Mouse (Mus musculus) heart, embryonic 16.5 days (tissue): Measurements from ENCODE around the gene Ttf2. TPM values are rescaled to one million over a fixed set of nuclear protein-coding genes. Genes with fewer than 3 reads are reported as not detected.

ENCODE experiments used
- ATAC-seq: fragments of 200-750 bp; cut with Nextera tagmentation; replicated peaks from 2 replicates; pipeline ENCODE4 v1.8.0; 2017; ENCODE audit warnings: moderate number of reproducible peaks; ENCODE audit not compliant: insufficient read depth, low FRiP score; ENCODE audit errors: extremely low read depth
- H3K27ac ChIP-seq: fragments of 300-500 bp; sonication (generic); 2 replicates; pipeline ENCODE4 v1.5.1; 2014; ENCODE audit warnings: mild to moderate bottlenecking, low read length, control low read depth, moderate library complexity
- H3K27me3 ChIP-seq: fragments of 300-500 bp; sonication (generic); 2 replicates; pipeline ENCODE4 v1.6.1; 2014; ENCODE audit warnings: low read length, mixed read lengths; ENCODE audit not compliant: control insufficient read depth, insufficient read depth
- H3K36me3 ChIP-seq: fragments of 300-500 bp; sonication (generic); 2 replicates; pipeline ENCODE4 v1.6.1; 2014; ENCODE audit not compliant: control insufficient read depth, insufficient read depth
- H3K4me1 ChIP-seq: fragments of 300-500 bp; sonication (generic); 2 replicates; pipeline ENCODE4 v1.6.1; 2014; ENCODE audit warnings: low read length, mixed read lengths; ENCODE audit not compliant: control insufficient read depth, insufficient read depth
- H3K4me2 ChIP-seq: fragments of 300-500 bp; sonication (generic); 2 replicates; pipeline ENCODE4 v1.6.1; 2014; ENCODE audit warnings: low read depth, mild to moderate bottlenecking, control low read depth, low read length
- H3K4me3 ChIP-seq: fragments of 300-500 bp; sonication (generic); 2 replicates; pipeline ENCODE4 v1.5.1; 2014; ENCODE audit warnings: mild to moderate bottlenecking, control low read depth, low read length
- H3K9ac ChIP-seq: fragments of 300-500 bp; sonication (generic); 2 replicates; pipeline ENCODE4 v1.6.1; 2014; ENCODE audit warnings: low read length, control low read depth
- H3K9me3 ChIP-seq: fragments of 300-500 bp; sonication (generic); replicated peaks from 2 replicates; pipeline ENCODE4 v1.6.1; 2016; ENCODE audit warnings: low read length; ENCODE audit not compliant: control insufficient read depth
- WGBS: fragments of 180-500 bp; shearing (Covaris S2); extraction: QIAGEN DNeasy Blood & Tissue Kit; methylation state at CpG from one replicate; pipeline ENCODE4 v1.1.7; 2014; 5-methylcytosine and 5-hydroxymethylcytosine counted together
- polyA plus RNA-seq: library from polyadenylated mRNA; unstranded; fragments of >200 nt; fragmentation: Nextera tagmentation; extraction: Ambion mirVana; gene quantifications from 2 replicates; pipeline ENCODE4 v1.2.1, GENCODE M21; 2015

Gene Ttf2
- polyA plus RNA-seq, 1 experiment from 2014 or later, result 10.4 TPM

- H3K27ac ChIP-seq, result no peak overlapping the region
- no peaks in the 10 kb centered on the region for H3K9me3 ChIP-seq
- no peak overlapping the region for H3K4me2 ChIP-seq
- peaks cover 57% of the 10 kb centered on the region for H3K36me3 ChIP-seq
- no peaks in the 10 kb centered on the region for H3K27me3 ChIP-seq
- no peak for ATAC-seq
- no peaks in the 10 kb centered on the region for H3K4me1 ChIP-seq
- no peak overlapping the region for H3K4me3 ChIP-seq
- H3K9ac ChIP-seq, result no peak overlapping the region
These were observed 14.8 kb downstream of the Ttf2 start for GRCm38 (mm10) chr3:100954616-100955015.

DNA sequence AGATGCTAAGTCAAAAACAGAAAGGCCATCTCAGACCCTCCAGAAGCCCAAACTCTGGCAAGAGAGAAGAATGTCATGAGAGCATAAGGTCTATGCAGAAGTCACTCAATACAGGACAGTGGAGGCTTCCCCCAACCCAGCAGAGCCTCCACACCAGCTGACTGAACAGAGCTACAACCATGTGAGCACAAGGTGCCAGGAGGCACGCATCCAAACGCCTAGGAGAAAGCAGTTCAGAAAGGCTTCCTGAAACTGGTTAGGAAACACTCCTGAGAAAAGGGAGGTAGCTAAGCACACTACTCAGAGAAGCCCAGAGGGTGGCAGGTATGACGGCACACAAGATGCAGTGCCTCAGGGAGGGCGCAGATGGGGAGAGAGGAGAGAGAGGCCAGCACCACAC is 17.9 kb downstream of the Ttf2 start:
- Histone ChIP-seq H3K4me3 (no peak overlapping the region), H3K9ac (no peak overlapping the region), H3K27ac (no peak overlapping the region), H3K27me3 (no peaks in the 10 kb centered on the region), H3K4me2 (no peak overlapping the region), H3K9me3 (no peaks in the 10 kb centered on the region), H3K36me3 (peaks cover 53% of the 10 kb centered on the region), H3K4me1 (no peaks in the 10 kb centered on the region)
- ATAC-seq, result no peak
- WGBS, result 83% methylated on average over 4 of the region's 4 CpGs

DNA sequence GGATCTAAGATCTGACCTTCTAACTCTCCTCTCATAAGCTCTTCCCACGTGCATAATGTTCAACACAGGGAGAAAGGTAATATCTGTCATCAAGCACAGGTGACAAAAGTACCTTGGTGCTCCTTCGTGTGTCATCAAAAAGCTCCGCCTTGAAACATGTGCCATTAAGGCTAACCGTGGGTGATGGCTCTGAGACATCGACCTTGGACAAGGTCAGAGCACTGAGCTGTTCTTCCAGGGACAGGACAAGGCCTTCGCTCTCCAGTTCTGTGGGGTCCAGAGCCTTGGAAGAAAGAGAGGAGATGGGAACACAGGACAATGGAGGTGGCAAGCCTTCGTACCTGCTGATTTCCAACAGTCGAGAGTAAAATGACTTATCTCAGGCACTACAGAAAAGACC is 22.2 kb downstream of the Ttf2 start:
- no peak overlapping the region for H3K4me3 ChIP-seq
- peaks cover 63% of the 10 kb centered on the region for H3K36me3 ChIP-seq
- H3K4me2 ChIP-seq, result no peak overlapping the region
- H3K9me3 ChIP-seq, result no peaks in the 10 kb centered on the region
- H3K27me3 ChIP-seq, result no peaks in the 10 kb centered on the region
- no peak overlapping the region for H3K27ac ChIP-seq
- 77% methylated on average over 8 of the region's 8 CpGs for WGBS
- ATAC-seq, result no peak
- H3K9ac ChIP-seq, result no peak overlapping the region
- no peaks in the 10 kb centered on the region for H3K4me1 ChIP-seq

GRCm38 (mm10) chr3:100940496-100941037 is 28.9 kb downstream of the Ttf2 start:
- WGBS, result 78% methylated on average over 4 of the region's 4 CpGs
- H3K27ac ChIP-seq, result no peak overlapping the region
- no peaks in the 10 kb centered on the region for H3K27me3 ChIP-seq
- no peaks in the 10 kb centered on the region for H3K4me1 ChIP-seq
- no peak overlapping the region for H3K9ac ChIP-seq
- H3K4me2 ChIP-seq, result no peak overlapping the region
- no peaks in the 10 kb centered on the region for H3K9me3 ChIP-seq
- no peak overlapping the region for H3K4me3 ChIP-seq
- no peak for ATAC-seq
- peaks cover 46% of the 10 kb centered on the region for H3K36me3 ChIP-seq

- ATAC-seq, result no peak
- Histone ChIP-seq H3K4me1 (no peaks in the 10 kb centered on the region), H3K9ac (no peak overlapping the region), H3K4me3 (no peak overlapping the region), H3K27ac (no peak overlapping the region), H3K27me3 (no peaks in the 10 kb centered on the region), H3K9me3 (no peaks in the 10 kb centered on the region), H3K4me2 (no peak overlapping the region), H3K36me3 (peaks cover 25% of the 10 kb centered on the region)
- WGBS, result 86% methylated on average over 4 of the region's 4 CpGs
These were observed 31.3 kb downstream of the Ttf2 start for GRCm38 (mm10) chr3:100938211-100938610.

DNA sequence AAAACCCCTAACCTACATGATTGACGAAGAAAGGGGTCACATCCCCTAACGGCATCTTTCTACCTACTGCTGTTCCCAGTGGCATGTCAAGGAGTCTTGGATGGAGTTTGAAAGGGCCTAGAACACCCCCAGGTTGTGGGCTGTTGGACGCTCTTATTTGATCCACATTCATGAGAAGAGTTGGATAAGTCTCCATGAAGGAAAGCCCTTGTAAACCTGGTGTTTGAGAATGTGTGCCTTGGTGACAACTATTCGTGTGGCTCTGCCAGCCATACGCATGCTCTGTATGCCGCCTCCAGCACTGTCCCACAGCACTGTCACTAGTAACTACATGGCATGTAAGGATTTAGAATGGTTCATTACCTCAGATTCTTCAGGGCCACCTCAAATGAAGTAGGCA is 33.3 kb downstream of the Ttf2 start:
- H3K36me3 ChIP-seq, result peaks cover 21% of the 10 kb centered on the region
- no peaks in the 10 kb centered on the region for H3K9me3 ChIP-seq
- no peak overlapping the region for H3K9ac ChIP-seq
- H3K4me1 ChIP-seq, result no peaks in the 10 kb centered on the region
- no peak overlapping the region for H3K4me2 ChIP-seq
- 93% methylated on average over 6 of the region's 6 CpGs for WGBS
- no peak overlapping the region for H3K27ac ChIP-seq
- no peak for ATAC-seq
- H3K4me3 ChIP-seq, result no peak overlapping the region
- H3K27me3 ChIP-seq, result no peaks in the 10 kb centered on the region

- Histone ChIP-seq H3K4me1 (no peaks in the 10 kb centered on the region), H3K27me3 (no peaks in the 10 kb centered on the region), H3K27ac (no peak overlapping the region), H3K4me3 (no peak overlapping the region), H3K9me3 (no peaks in the 10 kb centered on the region), H3K9ac (no peak overlapping the region), H3K36me3 (peaks cover 21% of the 10 kb centered on the region), H3K4me2 (no peak overlapping the region)
- no peak for ATAC-seq
- 88% methylated on average over 6 of the region's 6 CpGs for WGBS
These were observed 33.9 kb downstream of the Ttf2 start for GRCm38 (mm10) chr3:100935521-100935920.

DNA sequence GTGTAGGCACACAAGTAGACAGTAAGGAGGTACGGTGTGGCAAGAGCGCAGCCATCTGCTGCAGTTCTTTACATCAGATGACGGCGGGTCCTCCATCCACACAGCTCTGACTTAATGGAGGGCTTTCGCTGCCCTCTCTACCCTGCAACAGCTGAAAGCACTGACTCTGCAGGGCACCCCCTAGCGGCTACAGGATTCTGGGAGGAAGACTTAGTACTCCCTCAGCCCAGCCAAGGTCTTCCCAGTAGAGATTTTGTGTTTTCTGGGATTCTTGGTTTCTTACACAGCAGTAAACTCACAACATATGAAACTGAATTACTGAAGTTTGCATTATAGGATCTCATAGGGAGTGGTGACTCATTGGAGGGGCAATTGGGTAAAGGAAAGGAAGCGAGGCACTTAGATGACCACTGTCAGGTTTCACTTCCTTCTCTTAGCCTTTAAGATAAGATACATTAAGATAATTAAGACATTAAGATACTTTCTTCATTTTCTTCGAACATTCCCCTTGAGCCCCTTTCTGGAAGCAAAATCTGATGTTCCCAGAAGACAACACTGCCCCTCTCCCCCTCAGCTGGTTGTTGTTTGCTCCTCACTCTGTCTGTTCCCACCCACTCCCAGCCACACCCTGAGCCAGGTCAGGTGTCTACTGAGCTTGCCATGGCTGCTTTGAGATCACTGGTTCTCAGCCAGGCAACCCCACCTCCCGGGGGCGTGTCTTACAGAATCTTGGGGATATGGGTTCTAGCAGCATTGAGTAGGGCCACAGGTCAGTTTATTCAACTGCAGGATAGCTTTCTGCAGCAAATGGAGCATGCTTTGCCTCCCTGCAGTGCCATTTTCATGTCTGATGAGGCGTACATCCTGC is 37.2 kb downstream of the Ttf2 start:
- H3K4me3 ChIP-seq, result no peak overlapping the region
- no peak overlapping the region for H3K27ac ChIP-seq
- no peak overlapping the region for H3K9ac ChIP-seq
- no peaks in the 10 kb centered on the region for H3K9me3 ChIP-seq
- no peak overlapping the region for H3K4me2 ChIP-seq
- no peaks in the 10 kb centered on the region for H3K4me1 ChIP-seq
- no peak for ATAC-seq
- WGBS, result 72% methylated on average over 11 of the region's 11 CpGs
- H3K27me3 ChIP-seq, result no peaks in the 10 kb centered on the region
- peaks cover 12% of the 10 kb centered on the region for H3K36me3 ChIP-seq

DNA sequence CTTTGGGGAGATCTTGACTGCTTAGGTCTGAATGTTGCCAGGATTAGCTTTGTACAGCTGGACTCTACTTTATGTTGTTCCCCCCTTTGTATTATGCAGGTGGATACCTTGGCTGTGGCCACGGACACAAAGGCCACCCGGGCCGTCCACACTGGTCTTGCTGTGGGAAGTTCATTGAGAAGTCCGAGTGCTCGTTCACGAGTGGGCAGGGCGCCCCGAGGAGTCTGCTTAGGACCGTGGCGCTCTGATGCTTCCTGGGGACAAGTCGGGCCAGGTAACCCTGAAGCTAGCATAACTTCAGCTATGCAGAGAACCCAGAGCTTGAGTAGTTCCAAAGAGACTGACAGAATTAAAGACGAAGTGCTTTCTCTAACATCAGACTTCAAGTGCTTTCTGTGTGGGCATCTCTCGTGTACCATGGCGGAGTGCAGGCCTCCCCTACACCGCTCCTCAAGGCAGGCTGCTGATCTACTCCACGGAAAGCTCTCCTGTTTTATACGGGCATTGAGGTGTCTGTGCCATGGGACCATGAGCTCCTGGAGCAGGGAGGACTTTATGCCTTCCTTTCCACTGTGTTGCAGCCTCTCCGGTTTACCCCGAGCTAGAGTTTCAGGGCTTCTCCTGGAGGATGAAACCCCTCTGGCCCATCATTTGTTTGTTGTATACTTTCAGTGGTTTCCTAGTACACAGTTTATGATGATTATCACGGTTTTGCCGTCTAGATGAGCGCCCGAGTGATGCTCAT is 38.0 kb downstream of the Ttf2 start:
- H3K4me3 ChIP-seq, result no peak overlapping the region
- 90% methylated on average over 23 of the region's 23 CpGs for WGBS
- H3K27ac ChIP-seq, result no peak overlapping the region
- H3K9me3 ChIP-seq, result no peaks in the 10 kb centered on the region
- no peaks in the 10 kb centered on the region for H3K27me3 ChIP-seq
- no peak for ATAC-seq
- peaks cover 2% of the 10 kb centered on the region; the same call in 1 of the 2 replicates for H3K4me1 ChIP-seq
- no peak overlapping the region for H3K4me2 ChIP-seq
- no peak overlapping the region for H3K9ac ChIP-seq
- peaks cover 12% of the 10 kb centered on the region for H3K36me3 ChIP-seq
